Mouse (Mus musculus) effector memory CD4-positive, alpha-beta T cell, adult 7 months (primary cell): ENCODE results near the gene Spag7. TPM values are rescaled to one million over a fixed set of nuclear protein-coding genes. Genes with fewer than 3 reads are reported as not detected.

ENCODE experiments used
- polyA plus RNA-seq: library from polyadenylated mRNA; unstranded; fragments of 100-300 nt; shearing (Covaris generic); gene quantifications from one replicate; pipeline ENCODE4 v1.2.1, GENCODE M21; 2017

The Spag7 gene
- polyA plus RNA-seq = 67.7 TPM

DNA sequence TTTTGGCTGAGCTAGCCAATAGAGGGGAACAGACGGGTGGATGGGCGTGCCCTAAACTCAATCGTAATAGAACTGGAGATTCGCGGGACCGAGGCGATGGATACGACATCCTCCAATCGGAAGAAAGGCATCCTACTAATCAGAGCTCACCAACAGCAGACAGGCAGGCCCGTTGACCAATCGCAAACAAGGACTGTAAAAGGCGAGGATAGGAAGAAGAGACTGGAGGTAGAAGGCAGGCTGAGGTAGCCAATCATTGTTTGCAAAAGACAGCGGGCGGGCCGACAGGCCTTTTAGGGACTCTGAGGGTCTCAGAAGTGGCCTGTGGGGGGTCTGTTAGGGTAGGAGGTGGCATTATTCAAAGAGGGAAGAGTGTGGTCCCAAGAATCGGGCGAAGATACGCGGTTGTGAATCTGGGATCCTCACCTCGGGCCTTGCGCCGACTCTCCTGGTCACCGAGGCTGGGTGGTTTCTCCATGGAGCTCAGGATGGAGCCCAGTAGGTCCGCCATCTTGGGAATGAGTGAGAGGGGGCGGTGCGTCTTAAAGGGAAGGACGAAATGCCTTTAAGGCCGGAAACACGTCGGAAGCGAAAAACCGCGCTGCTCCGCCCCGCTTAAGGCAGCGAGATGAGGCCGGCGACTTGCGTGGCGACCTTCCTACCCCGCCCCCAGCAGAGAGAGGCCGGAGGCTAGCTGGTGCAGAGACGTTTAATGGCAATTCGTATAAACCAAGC lies at the start of gene Spag7:
TSS of gene Spag7 (minus strand) at position 646 of the 735 bp plus-strand sequence.

DNA sequence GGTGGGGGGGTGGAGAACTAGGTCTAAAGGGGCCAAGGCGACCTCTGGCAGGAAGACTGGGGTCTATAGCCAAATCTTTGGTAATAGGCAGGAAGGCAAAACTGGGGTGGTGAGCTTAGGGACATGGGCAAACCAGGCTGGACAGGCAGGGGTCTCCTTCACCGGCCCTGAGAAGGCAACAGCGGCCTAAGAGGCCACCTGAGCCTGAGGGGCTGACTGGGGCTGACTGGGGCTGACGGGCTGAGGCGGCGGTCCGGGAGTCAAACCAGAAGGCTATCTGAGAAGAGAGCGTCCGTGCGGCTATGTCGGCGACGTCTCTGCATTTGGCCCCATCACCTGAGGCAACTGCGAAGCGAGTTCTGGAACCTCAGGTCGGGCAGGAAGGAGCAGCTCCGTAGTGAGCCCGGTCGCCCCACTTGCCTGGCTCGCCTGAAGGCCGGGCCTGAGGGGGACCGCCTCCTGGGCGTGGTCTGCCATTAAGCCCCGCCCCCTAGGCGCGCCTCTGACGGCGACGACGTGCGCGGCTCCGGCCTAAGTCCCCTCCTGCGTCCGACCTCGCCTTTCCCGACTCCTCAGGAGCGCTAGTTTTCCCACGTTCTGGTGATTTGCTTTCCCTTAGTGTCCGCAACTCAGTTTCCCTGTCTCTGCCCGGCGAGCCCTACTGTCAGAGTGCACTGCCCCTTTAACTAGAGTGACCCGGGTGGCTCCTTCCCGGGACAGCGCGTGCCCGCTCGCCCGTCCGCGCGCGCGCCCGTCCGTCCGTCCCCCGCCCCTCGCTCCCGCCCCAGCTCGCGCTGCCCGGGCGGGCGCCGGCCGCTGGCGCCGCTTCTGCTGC lies 30.7 kb upstream of the Spag7 start, which contains the start of the genes Inca1 and Kif1c:
TSS of gene Inca1 (minus strand) at position 434 of the 835 bp plus-strand sequence.
TSS of gene Kif1c (plus strand) at position 827 of the 835 bp plus-strand sequence.

GRCm38 (mm10) chr11:70687601-70688199 lies 18.5 kb upstream of the Spag7 start, which contains the start of gene Camta2:
Gene Camta2 (minus strand): TSS chr11:70688105.

DNA sequence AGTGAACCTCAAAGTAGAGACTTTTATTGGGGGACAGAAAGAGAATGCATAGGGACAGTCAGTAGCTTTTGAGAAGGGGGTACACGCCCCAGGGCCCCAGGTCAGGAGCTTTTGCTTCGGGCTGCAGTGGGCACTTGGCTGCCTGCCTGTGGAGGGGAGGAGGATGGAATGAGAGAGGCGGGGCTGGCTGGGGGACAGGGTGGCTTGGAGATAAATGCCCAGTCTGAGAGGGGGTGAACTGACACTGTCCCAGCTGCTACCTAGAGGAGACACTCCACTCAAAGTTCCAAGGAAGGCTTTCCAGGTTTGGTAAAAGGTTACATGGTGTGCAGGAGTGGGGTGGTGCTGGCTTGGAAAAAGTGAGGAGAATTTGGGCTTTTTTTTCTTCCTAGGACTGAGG lies 12.3 kb downstream of the Spag7 start, which contains the start of gene Eno3:
TSS of gene Eno3 (plus strand) at position 239 of the 400 bp plus-strand sequence.

DNA sequence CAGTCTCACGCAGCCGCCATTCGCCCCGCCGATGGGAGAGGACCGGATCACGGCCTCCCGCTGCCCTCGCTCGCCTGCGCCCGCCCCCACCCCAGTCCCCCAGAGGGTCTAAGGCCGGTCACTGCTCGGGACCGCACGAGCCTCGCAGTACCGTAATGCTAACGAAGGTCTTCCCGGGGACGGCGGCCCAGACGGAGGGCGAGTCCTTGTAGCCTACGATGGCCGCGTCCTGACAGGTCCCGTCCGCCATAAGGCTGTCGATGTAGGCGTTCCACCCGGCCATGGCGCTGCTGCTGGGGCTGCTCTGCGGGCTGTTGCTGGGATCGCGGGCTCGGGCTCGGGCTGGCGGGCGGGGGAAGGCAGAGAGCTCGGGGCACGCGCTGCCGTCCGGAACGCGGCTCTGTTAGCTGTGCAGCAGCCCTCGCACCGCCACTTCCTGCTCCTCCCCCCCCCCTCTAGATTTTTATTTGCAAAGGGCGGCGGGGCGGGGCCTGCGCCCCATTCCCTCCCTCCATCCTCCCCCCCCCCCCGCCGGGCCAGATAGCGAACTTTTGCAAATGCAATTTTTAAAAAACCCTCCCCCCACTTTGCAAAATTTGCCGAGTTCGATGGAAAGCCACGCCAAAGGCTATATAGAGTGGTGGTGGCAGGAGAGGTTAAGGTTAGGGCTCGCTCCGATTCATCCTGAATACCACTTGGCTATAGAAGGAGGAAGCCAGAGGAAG lies 14.9 kb downstream of the Spag7 start, which contains the start of gene Pfn1:
TSS of gene Pfn1 (minus strand) at position 447 of the 725 bp plus-strand sequence.

GRCm38 (mm10) chr11:70646691-70647650 lies 22.2 kb downstream of the Spag7 start, which contains the start of the genes Rnf167 and Slc25a11:
Gene Rnf167 (plus strand): TSS chr11:70647235.
Gene Slc25a11 (minus strand): TSS chr11:70647479.

DNA sequence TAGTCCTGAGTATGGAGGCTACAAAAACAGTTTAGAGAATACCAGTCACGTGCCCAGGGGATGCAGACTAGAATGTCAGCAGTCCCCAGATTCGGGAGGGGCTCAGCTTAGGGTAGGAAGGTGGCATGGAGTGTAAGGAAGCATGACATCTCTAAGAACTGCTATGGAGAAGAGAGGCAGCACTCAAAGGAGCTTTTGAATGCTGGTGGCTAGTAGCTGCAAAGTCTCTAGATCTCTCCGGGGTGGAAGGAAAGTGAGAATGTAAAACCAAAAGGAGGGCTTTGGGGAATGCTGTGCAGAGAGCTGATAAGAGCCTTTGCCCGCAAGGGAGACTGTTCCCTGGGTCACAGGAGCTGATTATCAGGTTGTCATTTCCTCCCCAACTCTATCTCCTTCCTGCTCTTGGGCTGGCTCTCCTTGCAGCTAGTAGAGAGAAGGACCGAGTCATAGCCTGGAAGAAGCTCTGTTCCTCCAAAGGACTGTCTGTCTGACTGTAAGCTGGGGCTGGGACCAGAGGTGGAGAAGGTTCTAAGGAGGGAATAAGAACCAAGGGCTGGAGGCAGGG lies 30.4 kb downstream of the Spag7 start, which contains the start of gene Gp1ba:
TSS of gene Gp1ba (plus strand) at position 409 of the 565 bp plus-strand sequence.

DNA sequence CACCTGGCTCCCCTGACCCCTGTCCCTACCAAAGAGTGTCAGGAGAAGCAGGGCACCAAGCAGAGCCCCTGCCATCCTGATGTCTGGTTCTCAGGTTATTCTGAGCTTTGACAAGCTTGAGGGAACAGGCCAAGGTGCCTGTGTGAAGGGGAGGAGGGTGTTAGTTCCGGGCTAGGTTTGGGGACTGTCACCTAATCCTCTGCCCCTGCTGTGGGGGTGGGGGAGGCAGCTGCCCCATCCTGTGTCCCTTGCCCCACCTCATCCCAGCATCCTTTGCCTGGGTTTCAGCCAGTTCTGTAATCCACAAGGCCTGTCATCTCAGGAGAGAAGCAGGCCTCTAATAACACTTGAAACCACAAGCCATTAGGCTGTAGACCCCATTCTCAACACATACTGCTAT lies 50.1 kb downstream of the Spag7 start, which contains the start of gene Chrne:
TSS of gene Chrne (minus strand) at position 116 of the 400 bp plus-strand sequence.

DNA sequence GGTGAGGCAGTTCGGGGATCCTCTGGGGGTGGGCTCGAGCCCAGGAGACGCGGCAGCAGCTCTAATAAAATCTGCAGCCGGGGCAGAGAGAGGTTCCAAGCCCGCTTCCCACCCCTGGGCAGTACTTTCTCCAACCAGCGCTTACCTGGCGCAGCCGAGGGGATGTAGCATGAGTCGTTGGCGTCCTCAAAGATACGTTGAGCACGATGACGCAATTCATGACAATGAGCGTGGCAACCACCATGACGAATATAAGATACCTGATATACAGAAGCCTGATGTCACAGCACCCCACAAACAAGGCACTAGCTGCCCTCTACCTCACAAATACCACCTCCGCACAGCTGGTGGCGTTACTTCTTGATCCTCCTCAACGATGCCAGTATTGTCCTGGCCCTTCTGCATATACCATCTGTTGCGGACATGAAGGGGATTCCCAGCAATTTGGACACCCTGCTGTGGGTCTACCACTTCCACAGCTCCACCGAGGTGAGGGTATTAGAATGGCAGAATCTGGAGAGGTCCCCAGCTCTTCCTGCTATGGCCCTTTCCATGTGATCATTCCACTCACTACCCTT lies 53.6 kb downstream of the Spag7 start, which contains the start of gene 4930544D05Rik:
TSS of gene 4930544D05Rik (plus strand) at position 333 of the 578 bp plus-strand sequence.

Other genes with a start within 250 kb of the Spag7 start
- 172 TPM for gene Arrb2, start 236.8 kb downstream of the Spag7 start, polyA plus RNA-seq
- gene Med11, start 217.5 kb downstream of the Spag7 start, polyA plus RNA-seq = 192 TPM
- 0.43 TPM for gene Zmynd15, start 210.0 kb downstream of the Spag7 start, polyA plus RNA-seq
- gene Cxcl16, start 209.4 kb downstream of the Spag7 start, polyA plus RNA-seq = 3.0 TPM
- gene Tm4sf5, start 164.2 kb downstream of the Spag7 start, polyA plus RNA-seq = 0.67 TPM
- gene Vmo1, start 154.8 kb downstream of the Spag7 start, polyA plus RNA-seq = not detected
- not detected for gene Gltpd2, start 150.2 kb downstream of the Spag7 start, polyA plus RNA-seq
- 301 TPM for gene Psmb6, start 144.0 kb downstream of the Spag7 start, polyA plus RNA-seq
- gene Gm40193, start 136.5 kb downstream of the Spag7 start, polyA plus RNA-seq = not detected
- gene Pld2, start 129.4 kb downstream of the Spag7 start, polyA plus RNA-seq = 12.7 TPM
- gene Mink1, start 106.5 kb downstream of the Spag7 start, polyA plus RNA-seq = 24.3 TPM
- 1.5 TPM for gene 4930544D05Rik, start 53.6 kb downstream of the Spag7 start, polyA plus RNA-seq
- 10.7 TPM for gene Chrne, start 50.2 kb downstream of the Spag7 start, polyA plus RNA-seq
- gene Gp1ba, start 30.3 kb downstream of the Spag7 start, polyA plus RNA-seq = not detected
- gene Rnf167, start 22.2 kb downstream of the Spag7 start, polyA plus RNA-seq = 286 TPM
- gene Slc25a11, start 21.9 kb downstream of the Spag7 start, polyA plus RNA-seq = 71.3 TPM
- gene Pfn1, start 14.8 kb downstream of the Spag7 start, polyA plus RNA-seq = 2,639 TPM
- gene Eno3, start 12.2 kb downstream of the Spag7 start, polyA plus RNA-seq = 11.1 TPM
- 41.4 TPM for gene Camta2, start 18.7 kb upstream of the Spag7 start, polyA plus RNA-seq
- 0.35 TPM for gene Inca1, start 30.7 kb upstream of the Spag7 start, polyA plus RNA-seq
- gene Kif1c, start 31.1 kb upstream of the Spag7 start, polyA plus RNA-seq = 1.4 TPM
- gene Zfp3, start 94.8 kb upstream of the Spag7 start, polyA plus RNA-seq = 4.1 TPM
- not detected for gene Scimp, start 143.2 kb upstream of the Spag7 start, polyA plus RNA-seq
- gene Rabep1, start 175.4 kb upstream of the Spag7 start, polyA plus RNA-seq = 69.6 TPM